Mouse (Mus musculus): ENCODE results near the gene Kctd2. TPM values are rescaled to one million over a fixed set of nuclear protein-coding genes. Genes with fewer than 3 reads are reported as not detected.
"Not testable (repeated sequence)": the region's sequence is repeated elsewhere in the genome, so short reads cannot be mapped to it uniquely, and the experiment has no call there.

Gene Kctd2
- total RNA-seq (2021) = 10 to 100 TPM; 22.8 to 27.3 TPM

GRCm38 (mm10) chr11:115419531-115420237 lies at the start of gene Kctd2, which contains the start of gene Atp5h:
Gene Kctd2, plus strand, starts transcription at chr11:115420128.
Gene Atp5h, minus strand, starts transcription at chr11:115419962.
- peak; percentile 96 for DNase-seq

- DNase-seq = no peak
These were observed 49.6 kb upstream of the Kctd2 start for GRCm38 (mm10) chr11:115370368-115370767.

GRCm38 (mm10) chr11:115371354-115371753 lies 48.6 kb upstream of the Kctd2 start:
- no peak for DNase-seq

- DNase-seq = no peak
These were observed 47.9 kb upstream of the Kctd2 start for GRCm38 (mm10) chr11:115372015-115372414.

GRCm38 (mm10) chr11:115372737-115373136 lies 47.2 kb upstream of the Kctd2 start:
- no peak for DNase-seq

- DNase-seq = peak; percentile 87
These were observed 45.9 kb upstream of the Kctd2 start for GRCm38 (mm10) chr11:115373805-115374694.

- peak; percentile 34 for DNase-seq
These were observed 45.1 kb upstream of the Kctd2 start for GRCm38 (mm10) chr11:115374695-115375425.

- no peak for DNase-seq
These were observed 43.2 kb upstream of the Kctd2 start for GRCm38 (mm10) chr11:115376722-115377121.

GRCm38 (mm10) chr11:115377254-115377653 lies 42.7 kb upstream of the Kctd2 start:
- no peak for DNase-seq

GRCm38 (mm10) chr11:115377854-115378253 lies 42.1 kb upstream of the Kctd2 start:
- no peak for DNase-seq

- DNase-seq = no peak
These were observed 38.7 kb upstream of the Kctd2 start for GRCm38 (mm10) chr11:115381276-115381675.

- DNase-seq = peak; percentile 94
These were observed 38.0 kb upstream of the Kctd2 start, which contains the start of gene Cdr2l for GRCm38 (mm10) chr11:115381743-115382539. Gene Cdr2l, plus strand, starts transcription at chr11:115381916.

GRCm38 (mm10) chr11:115382891-115383290 lies 37.0 kb upstream of the Kctd2 start:
- no peak for DNase-seq

GRCm38 (mm10) chr11:115383701-115384474 lies 36.0 kb upstream of the Kctd2 start:
- DNase-seq = peak; percentile 58

- DNase-seq = no peak
These were observed 35.3 kb upstream of the Kctd2 start for GRCm38 (mm10) chr11:115384587-115384986.

GRCm38 (mm10) chr11:115386859-115387258 lies 33.1 kb upstream of the Kctd2 start:
- DNase-seq = not testable (repeated sequence)

- DNase-seq = no peak
These were observed 28.6 kb upstream of the Kctd2 start for GRCm38 (mm10) chr11:115391358-115391757.

GRCm38 (mm10) chr11:115393721-115394325 lies 26.1 kb upstream of the Kctd2 start:
- DNase-seq = no peak

GRCm38 (mm10) chr11:115398085-115398484 lies 21.8 kb upstream of the Kctd2 start:
- DNase-seq = peak; percentile 30

GRCm38 (mm10) chr11:115400126-115400525 lies 19.8 kb upstream of the Kctd2 start:
- no peak for DNase-seq

All from heart, postnatal 4 days (tissue).